Mouse (Mus musculus): ENCODE data around the gene Gpr183.

Gene Gpr183

DNA sequence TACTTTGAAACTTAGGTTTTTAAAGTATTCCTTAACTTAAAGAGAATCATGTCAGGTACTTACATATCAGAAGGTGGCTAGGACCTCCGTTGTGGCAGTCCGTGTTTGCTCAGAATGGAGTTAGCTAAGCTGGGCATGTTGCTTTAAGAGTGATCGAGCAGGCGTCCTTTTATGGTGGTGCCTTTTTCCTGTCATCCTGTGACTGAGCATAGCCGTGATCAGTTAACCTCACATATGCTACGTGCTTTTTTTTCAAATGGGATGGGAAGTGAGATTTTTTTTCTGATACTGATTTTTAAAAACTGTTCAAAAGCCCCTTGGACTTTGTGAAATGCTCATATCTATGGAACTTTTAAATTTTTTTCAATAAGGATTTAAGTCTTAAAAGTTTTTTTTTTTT lies at the start of gene Gpr183:
TSS of gene Gpr183 (minus strand) at position 206 of the 400 bp plus-strand sequence.
- in situ Hi-C loops (cut with MboI; ENCODE audit: unreplicated experiment in 2 of 2) = no loop called here

- in situ Hi-C loops (cut with MboI; ENCODE audit: unreplicated experiment in 2 of 2) = no loop called here
Observed at GRCm38 (mm10) chr14:122013417-122013951, 48.5 kb upstream of the Gpr183 start.

- in situ Hi-C loops (cut with MboI; ENCODE audit: unreplicated experiment in 2 of 2) = no loop called here
Observed at GRCm38 (mm10) chr14:122012814-122013213, 47.8 kb upstream of the Gpr183 start.

GRCm38 (mm10) chr14:122012193-122012592 lies 47.2 kb upstream of the Gpr183 start:
- in situ Hi-C loops (cut with MboI; ENCODE audit: unreplicated experiment in 2 of 2) = no loop called here

DNA sequence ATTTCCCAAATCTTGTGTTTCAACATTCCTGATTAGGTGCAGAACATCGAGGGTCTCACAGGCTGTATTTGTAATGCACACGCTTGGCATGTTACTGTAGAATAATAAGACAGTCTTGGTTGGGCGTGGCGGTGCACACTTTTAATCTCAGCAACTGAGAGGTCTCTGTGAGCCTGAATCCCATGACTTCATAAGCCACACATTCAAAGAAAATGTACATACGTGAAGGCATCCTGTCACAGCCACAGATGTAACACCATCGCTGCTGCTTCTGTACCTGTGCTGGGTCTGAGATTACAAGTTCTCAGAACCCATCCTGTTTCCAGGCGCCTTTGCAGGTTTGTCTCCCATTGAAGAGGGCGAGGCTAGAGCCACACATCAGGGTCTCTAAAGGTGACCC lies 46.8 kb upstream of the Gpr183 start:
- in situ Hi-C loops (cut with MboI; ENCODE audit: unreplicated experiment in 2 of 2) = no loop called here

- in situ Hi-C loops (cut with MboI; ENCODE audit: unreplicated experiment in 2 of 2) = no loop called here
Observed at GRCm38 (mm10) chr14:122010301-122010700, 45.3 kb upstream of the Gpr183 start.

DNA sequence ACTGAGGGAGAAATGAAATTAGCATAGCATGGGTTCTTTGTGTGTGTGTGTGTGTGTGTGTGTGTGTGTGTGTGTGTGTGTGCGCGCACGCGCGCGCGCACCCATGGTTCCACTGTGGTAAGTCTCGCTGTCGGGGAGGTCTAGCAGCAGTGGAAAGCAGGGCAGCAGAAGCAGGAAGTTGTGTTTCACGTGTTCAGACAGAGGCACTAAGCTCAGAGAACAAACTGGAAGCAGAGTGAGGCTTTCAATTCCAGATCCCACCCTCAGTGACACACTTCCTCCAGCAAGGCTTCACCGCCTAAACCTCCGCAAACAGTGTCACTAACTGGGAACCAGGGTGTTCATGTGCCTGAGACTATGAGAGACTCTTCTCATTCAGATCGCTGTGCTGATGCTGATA lies 44.5 kb upstream of the Gpr183 start:
- in situ Hi-C loops (cut with MboI; ENCODE audit: unreplicated experiment in 2 of 2) = no loop called here

GRCm38 (mm10) chr14:122008261-122008660 lies 43.3 kb upstream of the Gpr183 start:
- in situ Hi-C loops (cut with MboI; ENCODE audit: unreplicated experiment in 2 of 2) = no loop called here

GRCm38 (mm10) chr14:122003812-122004211 lies 38.8 kb upstream of the Gpr183 start:
- in situ Hi-C loops (cut with MboI; ENCODE audit: unreplicated experiment in 2 of 2) = no loop called here

DNA sequence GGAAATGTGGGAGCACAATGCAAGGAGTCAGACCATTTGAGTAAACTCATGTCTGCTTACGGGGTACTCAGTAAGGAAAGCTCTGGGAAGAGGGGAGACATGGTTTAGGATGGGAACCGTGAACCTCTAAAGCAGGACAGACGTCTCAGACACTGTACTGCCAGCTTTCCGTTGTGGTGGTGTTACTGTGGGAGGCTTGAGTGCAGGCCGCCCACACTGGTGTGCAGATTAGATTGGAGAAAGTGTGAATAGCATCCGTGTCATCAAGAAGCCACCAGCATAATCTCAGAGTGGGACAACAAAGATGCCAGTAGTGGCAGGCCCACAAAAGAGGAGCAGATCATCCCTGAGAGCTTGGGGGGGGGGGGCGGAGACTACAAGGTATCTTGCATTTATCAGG lies 37.2 kb upstream of the Gpr183 start:
- in situ Hi-C loops (cut with MboI; ENCODE audit: unreplicated experiment in 2 of 2) = no loop called here

DNA sequence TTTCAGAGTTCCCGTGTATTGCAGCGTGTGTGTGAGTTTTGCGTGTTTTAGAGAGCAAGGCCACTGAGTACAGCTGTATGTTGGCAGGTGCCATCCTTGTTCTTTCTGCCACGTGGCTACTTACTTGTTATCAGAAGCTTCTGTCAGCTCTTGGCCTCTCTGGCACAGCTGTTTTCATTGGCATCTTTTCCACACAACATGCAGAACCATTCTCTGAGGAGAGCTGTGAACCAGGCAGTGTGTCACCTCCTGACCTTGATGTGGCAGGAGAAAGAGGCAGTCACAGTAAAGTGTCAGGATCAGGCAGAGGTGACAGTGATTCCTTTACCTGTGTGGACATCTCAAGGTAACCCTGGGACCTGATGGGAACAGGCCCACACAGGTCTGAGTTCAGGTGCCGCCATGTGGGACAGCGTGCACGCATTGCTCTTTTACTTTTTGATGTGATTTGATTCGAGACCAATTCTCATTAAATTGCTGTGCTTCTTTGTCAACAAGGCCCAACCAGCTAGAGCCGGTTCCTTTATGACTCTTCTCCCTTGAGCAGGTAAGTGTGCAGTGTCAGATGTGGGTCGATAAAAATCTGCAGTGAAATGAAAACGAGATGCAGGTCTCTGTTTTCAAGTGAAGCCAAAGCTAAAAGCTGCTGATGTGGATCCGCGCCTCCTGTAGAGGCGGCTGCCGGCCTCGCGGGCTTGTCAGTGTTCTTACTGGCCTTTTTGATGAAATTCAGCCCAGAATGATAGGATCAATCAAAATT lies 35.5 kb upstream of the Gpr183 start:
- in situ Hi-C loops (cut with MboI; ENCODE audit: unreplicated experiment in 2 of 2) = no loop called here

GRCm38 (mm10) chr14:121999455-121999854 lies 34.5 kb upstream of the Gpr183 start:
- in situ Hi-C loops (cut with MboI; ENCODE audit: unreplicated experiment in 2 of 2) = no loop called here

DNA sequence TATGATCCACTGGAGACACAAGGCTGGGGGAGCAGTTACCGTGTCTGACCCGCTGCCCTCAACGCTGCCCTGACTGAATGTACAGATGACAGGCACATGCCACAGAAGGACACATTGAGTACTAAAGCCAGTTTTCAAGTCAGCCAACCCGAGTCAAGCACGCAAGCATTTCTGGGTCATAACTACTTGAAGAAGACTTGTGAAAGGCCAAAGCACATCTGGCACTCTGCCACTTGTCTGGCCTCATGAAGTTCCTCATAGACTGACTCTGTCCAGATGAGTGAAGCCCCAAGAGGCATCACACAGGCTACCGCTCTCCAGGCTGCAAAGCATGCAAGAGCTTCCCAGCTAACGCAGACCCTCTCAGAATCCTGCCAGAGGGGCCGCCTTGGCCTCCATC lies 31.8 kb upstream of the Gpr183 start:
- in situ Hi-C loops (cut with MboI; ENCODE audit: unreplicated experiment in 2 of 2) = no loop called here

- in situ Hi-C loops (cut with MboI; ENCODE audit: unreplicated experiment in 2 of 2) = no loop called here
Observed at GRCm38 (mm10) chr14:121995557-121995870, 30.5 kb upstream of the Gpr183 start.

DNA sequence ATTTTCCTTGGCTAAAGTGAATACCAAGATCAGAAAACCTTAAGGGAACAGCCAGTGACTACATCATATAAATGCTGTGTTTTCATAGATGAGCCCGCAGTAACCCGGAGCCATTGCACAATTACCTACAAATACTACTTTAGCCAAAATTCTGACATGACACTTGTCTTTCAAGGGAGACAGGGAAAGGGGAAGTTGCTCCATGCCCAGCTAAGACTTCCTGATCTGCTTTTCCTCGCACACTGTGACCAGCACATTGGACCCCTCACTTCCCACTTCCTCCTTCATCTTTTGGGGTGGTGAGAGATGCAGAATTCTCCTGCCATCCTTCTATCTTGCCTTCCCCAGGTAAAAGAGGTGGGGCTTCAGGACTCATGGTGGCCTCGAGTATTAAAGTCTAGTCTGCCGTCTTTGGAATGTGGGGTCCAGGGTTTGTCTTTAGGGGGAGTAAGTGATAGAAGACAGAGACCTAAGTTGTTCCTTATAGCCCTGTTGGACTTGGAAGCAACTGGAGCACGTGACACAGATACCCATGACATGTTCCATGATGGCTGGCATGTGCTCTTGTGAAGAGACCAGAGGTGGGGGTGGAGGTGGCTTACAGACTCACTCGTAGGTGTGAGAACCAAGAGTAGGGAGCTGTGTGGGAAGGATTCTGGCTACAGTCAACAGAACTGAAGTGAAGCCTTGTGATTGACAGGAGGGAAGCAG lies 30.0 kb upstream of the Gpr183 start:
- in situ Hi-C loops (cut with MboI; ENCODE audit: unreplicated experiment in 2 of 2) = no loop called here

DNA sequence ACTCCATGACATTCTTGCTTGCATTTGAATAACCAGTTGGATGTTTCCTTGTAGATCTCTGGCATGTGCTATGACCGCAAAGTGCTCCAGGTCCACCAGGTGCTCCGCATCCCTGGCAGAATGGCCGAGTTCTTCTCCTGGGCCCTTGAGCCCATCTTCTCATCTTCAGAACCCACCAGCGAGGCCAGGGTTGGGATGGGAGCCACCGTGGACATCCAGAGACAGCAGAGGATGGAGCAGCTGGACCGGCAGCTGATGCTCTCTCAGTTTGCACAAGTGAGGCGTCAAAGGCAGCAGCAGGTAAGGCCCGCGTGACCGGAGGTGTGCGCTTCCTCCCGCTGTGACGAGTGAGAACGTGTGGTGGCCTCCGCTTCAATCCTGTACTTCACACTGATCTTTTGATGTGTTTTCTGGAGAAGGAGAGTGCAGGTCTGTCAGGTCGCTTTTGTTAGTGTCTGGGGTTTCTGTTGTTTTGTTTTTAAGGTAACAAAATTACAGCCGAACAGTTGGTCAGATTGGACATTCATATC lies 29.2 kb upstream of the Gpr183 start:
- in situ Hi-C loops (cut with MboI; ENCODE audit: unreplicated experiment in 2 of 2) = no loop called here

DNA sequence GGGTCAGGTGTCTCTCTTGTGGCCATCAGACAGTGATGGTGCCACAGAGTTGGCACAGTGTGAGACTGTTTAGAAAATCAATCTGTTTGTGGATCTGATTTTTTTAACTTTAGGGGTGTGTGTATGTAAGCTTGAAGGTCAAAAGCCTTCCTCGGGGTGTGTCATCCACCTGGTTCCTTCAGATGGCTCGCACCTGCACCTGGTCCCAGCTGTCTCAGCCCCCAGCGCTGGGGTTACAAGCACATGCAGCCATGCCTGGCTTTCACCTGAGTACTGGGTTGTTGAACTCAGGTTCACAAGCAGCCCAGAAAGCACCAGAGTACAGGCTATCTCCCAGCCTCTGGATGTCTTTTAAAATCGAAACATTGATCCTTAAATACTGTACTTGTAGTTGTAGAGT lies 28.6 kb upstream of the Gpr183 start:
- in situ Hi-C loops (cut with MboI; ENCODE audit: unreplicated experiment in 2 of 2) = no loop called here

DNA sequence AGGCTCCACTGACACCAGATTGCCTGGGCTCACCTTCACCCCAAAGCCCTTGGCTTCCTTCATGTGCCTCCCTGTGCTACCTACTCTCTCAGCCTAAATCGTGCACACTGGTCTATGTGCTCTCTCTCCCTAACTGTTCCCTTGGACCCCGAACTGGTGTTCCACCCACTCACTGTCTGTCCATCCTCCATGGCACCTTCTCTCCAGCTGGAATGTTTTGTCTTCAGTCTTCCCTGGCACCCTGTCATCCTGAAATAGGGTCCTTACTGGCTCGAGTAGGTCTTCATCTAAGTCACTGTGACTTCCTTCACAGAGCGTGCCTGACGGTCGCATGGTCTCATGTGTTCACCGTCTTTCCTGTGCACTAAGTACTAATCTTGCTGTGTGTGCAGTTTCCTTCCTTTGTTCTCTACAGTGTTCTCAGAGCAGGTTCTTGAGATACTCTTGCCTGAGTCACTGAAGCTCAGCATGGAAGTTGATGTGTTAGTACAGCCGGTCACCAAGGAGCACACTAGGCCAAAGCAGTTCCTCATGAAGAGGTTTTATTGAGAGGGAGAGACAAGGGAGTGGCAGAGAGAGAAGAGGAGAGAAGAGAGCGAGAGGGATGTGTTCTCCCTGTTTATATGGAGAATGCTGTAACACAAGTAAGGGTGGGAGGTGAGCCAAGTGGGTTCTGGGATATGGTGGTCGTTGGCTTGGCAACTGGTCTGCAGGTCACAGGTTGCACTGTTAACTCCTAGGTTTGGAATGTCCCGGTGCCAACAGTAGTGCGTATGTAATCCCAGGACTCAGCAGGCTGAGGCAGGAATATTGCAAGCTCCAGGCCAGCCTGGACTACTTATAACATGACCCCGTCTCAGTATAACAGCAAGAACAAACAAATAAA lies 27.6 kb upstream of the Gpr183 start:
- in situ Hi-C loops (cut with MboI; ENCODE audit: unreplicated experiment in 2 of 2) = no loop called here

DNA sequence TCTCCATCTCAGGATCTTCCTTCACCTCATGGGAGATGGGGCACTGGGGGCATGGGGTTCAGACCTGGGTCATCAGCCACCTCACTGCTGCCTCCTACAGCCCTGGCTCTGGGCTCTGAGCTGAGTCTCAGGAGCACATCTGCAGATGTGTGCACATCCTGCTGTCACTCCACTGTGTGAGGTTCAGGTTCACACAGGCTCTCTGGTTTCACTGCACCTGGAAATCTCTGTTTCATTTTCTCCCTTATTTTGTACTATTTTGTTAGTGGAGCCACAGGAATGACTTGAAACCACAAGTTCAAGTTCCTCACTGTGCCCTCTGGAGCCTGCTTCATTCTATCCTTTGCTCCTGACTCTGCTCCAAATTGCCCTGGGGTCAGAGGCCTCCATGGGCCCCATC lies 26.9 kb upstream of the Gpr183 start:
- in situ Hi-C loops (cut with MboI; ENCODE audit: unreplicated experiment in 2 of 2) = no loop called here

- in situ Hi-C loops (cut with MboI; ENCODE audit: unreplicated experiment in 2 of 2) = no loop called here
Observed at GRCm38 (mm10) chr14:121990897-121991296, 25.9 kb upstream of the Gpr183 start.

DNA sequence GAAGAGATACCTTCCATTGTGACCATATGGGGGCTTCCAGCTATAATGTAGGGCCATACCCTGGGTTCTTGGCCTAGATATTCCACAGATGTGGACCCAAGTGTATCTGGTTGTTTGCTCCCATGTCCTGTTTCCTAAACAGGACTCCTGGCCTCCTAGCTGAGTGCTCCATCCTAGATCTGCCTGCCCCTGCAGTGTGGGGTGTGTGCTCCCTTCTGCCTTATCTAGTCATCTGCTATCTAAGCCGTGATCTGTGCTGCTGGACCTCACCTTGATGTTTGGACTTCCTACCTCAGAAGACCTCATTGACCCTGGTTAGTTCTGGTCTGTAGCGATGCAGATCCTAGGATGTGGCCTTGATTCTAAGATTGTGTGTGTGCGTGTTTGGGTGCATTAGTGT lies 24.9 kb upstream of the Gpr183 start:
- in situ Hi-C loops (cut with MboI; ENCODE audit: unreplicated experiment in 2 of 2) = loop anchor here in 1 of 2 experiments (5.0 kb wide), 1 partner anchor 53 kb away; no protein-coding TSS in a partner anchor

All from v-Abl transformed pro-B cells (cell line).